9 mouse cellular contexts compared by ENCODE assay signal in genomic region chr2:4601034-4601890, GRCm38 (mm10). TPM values are rescaled to one million over a fixed set of nuclear protein-coding genes. Genes with fewer than 3 reads are reported as not detected.
DNase-seq lines count a peak whose midpoint lies in the region; ATAC-seq lines count a peak whose summit lies in the region.
"Had no signal": no experiment of that assay in that cellular context is flagged by ENCODE, and none has a peak within 500 bp of the region (broad histone marks: within the 10 kb centered on the region; RNA-seq: fewer than 3 reads in every experiment).

No protein-coding gene starts in this region.

- peaks cover 100% of the 10 kb centered on the region for H3K36me3 ChIP-seq in liver, embryonic 12.5 days
- H3K36me3 ChIP-seq in forebrain, embryonic 10.5 days (replicated peaks) = peaks cover 96% of the 10 kb centered on the region
- peaks cover 81% of the 10 kb centered on the region for H3K36me3 ChIP-seq in hindbrain, embryonic 12.5 days

- H3K4me2 ChIP-seq in liver, embryonic 12.5 days = no peak overlapping the region
- H3K4me2 ChIP-seq in hindbrain, embryonic 12.5 days (replicated peaks) = no peak overlapping the region

- no peak overlapping the region for H3K9ac ChIP-seq in liver, embryonic 12.5 days
- H3K9ac ChIP-seq in hindbrain, embryonic 12.5 days = no peak overlapping the region

- peak; percentile 57 for DNase-seq in liver
- peak; percentile 49 for DNase-seq in brain, embryonic 18.5 days (ENCODE audit: low read depth, low spot score)
- DNase-seq in forebrain, embryonic 10.5 days (ENCODE audit: extremely low spot score, low spot score) = peak; percentile 46
- DNase-seq in left cerebral cortex, adult 11 months (ENCODE audit: low spot score) = peak; percentile 40
- peak; percentile 47 for DNase-seq in skeletal muscle tissue, adult 2 months (ENCODE audit: low read depth, low spot score)

- no peaks in the 10 kb centered on the region for H3K27me3 ChIP-seq in liver, embryonic 12.5 days (replicated peaks)
- H3K27me3 ChIP-seq in forebrain, embryonic 10.5 days (ENCODE audit: poor library complexity, severe bottlenecking) = no peaks in the 10 kb centered on the region
- H3K27me3 ChIP-seq in hindbrain, embryonic 12.5 days = no peaks in the 10 kb centered on the region

- ATAC-seq in liver, embryonic 12.5 days = no peak
- peak; percentile 45; the same call in 1 of the 2 replicates for ATAC-seq in hindbrain, embryonic 12.5 days (ENCODE audit: low FRiP score)
- ATAC-seq in megakaryocyte, adult 5-6 weeks (ENCODE audit: poor library complexity, severe bottlenecking) = peak; percentile 88

- no peak overlapping the region for H3K4me3 ChIP-seq in liver, embryonic 12.5 days
- H3K4me3 ChIP-seq in forebrain, embryonic 10.5 days = no peak overlapping the region
- no peak overlapping the region for H3K4me3 ChIP-seq in hindbrain, embryonic 12.5 days
- H3K4me3 ChIP-seq: myocyte had no signal

- H3K4me1 ChIP-seq in liver, embryonic 12.5 days = no peaks in the 10 kb centered on the region
- 0 out of 2 replicates have a peak, but pooled peaks cover 6% of the 10 kb centered on the region for H3K4me1 ChIP-seq in forebrain, embryonic 10.5 days
- H3K4me1 ChIP-seq in hindbrain, embryonic 12.5 days = peaks cover 1% of the 10 kb centered on the region; the same call in 1 of the 2 replicates

- H3K27ac ChIP-seq in liver, embryonic 12.5 days = no peak overlapping the region
- H3K27ac ChIP-seq in forebrain, embryonic 10.5 days = no peak overlapping the region
- no peak overlapping the region for H3K27ac ChIP-seq in hindbrain, embryonic 12.5 days

- H3K9me3 ChIP-seq in liver, embryonic 12.5 days (replicated peaks) = no peaks in the 10 kb centered on the region
- H3K9me3 ChIP-seq in forebrain, embryonic 10.5 days = no peaks in the 10 kb centered on the region
- no peaks in the 10 kb centered on the region for H3K9me3 ChIP-seq in hindbrain, embryonic 12.5 days (replicated peaks)

- WGBS in liver, embryonic 12.5 days (ENCODE audit: insufficient replicate concordance) = 60% methylated on average over 15 of the region's 15 CpGs
- 63% methylated on average over 15 of the region's 15 CpGs for WGBS in forebrain, embryonic 10.5 days
- 59% methylated on average over 15 of the region's 15 CpGs for WGBS in hindbrain, embryonic 12.5 days

RNA-seq across cellular contexts. Expression of gene Prpf18, which starts 50.7 kb away (rescaled TPM):
- 33.7 and 34.9 TPM in 2 replicates for polyA plus RNA-seq in liver, embryonic 12.5 days (2016; fragmentation: Nextera tagmentation; extraction: Ambion mirVana)
- polyA plus RNA-seq in forebrain, embryonic 10.5 days (2016; fragmentation: Nextera tagmentation; extraction: Ambion mirVana) = 39.5 and 41.0 TPM in 2 replicates
- polyA plus RNA-seq in hindbrain, embryonic 12.5 days (2016; fragmentation: Nextera tagmentation; extraction: Ambion mirVana) = 50.1 and 56.9 TPM in 2 replicates
- total RNA-seq in megakaryocyte, adult 5-6 weeks (2015) = 28.3 and 30.2 TPM in 2 replicates
- total RNA-seq in megakaryocyte, adult 5-6 weeks (2017) = 76.6 and 88.7 TPM in 2 replicates
